Mouse (Mus musculus): ENCODE measurements at regions not wholly inside any gene's neighbourhood (a gene's known extent, or its start where the extent isn't known, plus 50 kb on each side); places are given as distances from the start of the nearest gene placed in this dataset.

DNA sequence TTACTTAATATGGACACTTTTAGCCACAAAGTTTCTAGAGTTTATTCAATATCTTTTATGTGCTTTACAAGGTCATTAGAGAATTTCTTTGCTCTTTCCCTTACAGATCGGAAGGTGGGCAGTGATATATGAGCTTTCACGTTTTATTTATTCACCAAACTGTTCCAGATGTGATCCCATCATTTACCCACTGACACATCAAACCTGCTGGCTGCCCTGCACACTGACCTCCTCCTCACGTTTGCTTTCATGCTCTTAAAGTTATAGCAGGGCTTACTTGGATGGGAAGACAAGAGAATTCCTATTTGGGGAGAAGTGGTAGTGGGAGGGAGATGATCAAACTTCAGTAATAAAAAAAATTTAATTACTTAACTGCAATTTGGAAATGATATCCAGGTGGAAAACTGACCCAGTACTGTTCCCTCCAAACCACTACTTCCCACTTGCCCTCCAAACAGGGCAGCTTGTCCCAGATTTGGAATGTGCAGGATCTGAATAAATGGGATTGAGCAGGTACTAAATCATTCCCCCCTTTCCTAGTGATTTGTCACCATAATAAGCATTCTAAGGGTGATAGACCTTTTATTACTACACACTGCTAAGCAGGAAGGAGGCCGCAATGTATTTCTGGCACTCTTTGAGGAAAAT is 144.2 kb downstream of the 1700020N15Rik start:
- no peak for ATAC-seq (ENCODE audit: insufficient number of reproducible peaks, insufficient read depth, low FRiP score, low TSS enrichment)
- no peak overlapping the region for H3K9ac ChIP-seq
- H3K4me1 ChIP-seq, result no peaks in the 10 kb centered on the region; the same call in 1 of the 2 replicates
- WGBS, result 46% methylated on average over 4 of the region's 4 CpGs
- no peaks in the 10 kb centered on the region for H3K27me3 ChIP-seq
- H3K9me3 ChIP-seq, result no peaks in the 10 kb centered on the region
- no peak overlapping the region for H3K27ac ChIP-seq
- no peak overlapping the region for H3K4me3 ChIP-seq
- no peaks in the 10 kb centered on the region for H3K36me3 ChIP-seq
- H3K4me2 ChIP-seq (replicated peaks), result no peak overlapping the region

DNA sequence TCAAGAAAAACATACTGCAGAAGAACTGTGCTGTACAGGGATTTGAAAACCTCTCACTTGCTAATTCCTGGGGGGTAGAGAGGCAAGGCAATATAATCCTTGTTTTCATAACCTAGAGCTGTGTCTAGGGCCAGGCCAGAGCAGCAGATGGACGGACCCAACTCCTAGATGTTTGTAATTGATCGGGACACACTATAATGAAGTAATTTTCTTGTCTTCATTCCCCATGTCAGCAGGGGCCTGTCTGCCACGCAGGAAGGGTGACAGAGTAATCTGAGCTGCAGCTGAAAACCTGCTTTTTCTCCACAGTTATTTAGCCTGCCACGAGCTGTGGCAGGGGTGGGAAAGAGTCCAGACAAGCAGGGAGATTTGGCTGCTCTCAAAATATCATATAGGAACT is 149.2 kb downstream of the 1700020N15Rik start:
- WGBS, result 17% methylated on average over 4 of the region's 4 CpGs
- no peak overlapping the region for H3K4me2 ChIP-seq (replicated peaks)
- no peaks in the 10 kb centered on the region for H3K27me3 ChIP-seq
- ATAC-seq (ENCODE audit: insufficient number of reproducible peaks, insufficient read depth, low FRiP score, low TSS enrichment), result peak; percentile 35; the same call in 1 of the 2 replicates
- H3K9me3 ChIP-seq, result no peaks in the 10 kb centered on the region
- H3K36me3 ChIP-seq, result no peaks in the 10 kb centered on the region
- H3K4me1 ChIP-seq, result no peaks in the 10 kb centered on the region; the same call in 1 of the 2 replicates
- no peak overlapping the region for H3K27ac ChIP-seq
- no peak overlapping the region for H3K4me3 ChIP-seq
- no peak overlapping the region for H3K9ac ChIP-seq

DNA sequence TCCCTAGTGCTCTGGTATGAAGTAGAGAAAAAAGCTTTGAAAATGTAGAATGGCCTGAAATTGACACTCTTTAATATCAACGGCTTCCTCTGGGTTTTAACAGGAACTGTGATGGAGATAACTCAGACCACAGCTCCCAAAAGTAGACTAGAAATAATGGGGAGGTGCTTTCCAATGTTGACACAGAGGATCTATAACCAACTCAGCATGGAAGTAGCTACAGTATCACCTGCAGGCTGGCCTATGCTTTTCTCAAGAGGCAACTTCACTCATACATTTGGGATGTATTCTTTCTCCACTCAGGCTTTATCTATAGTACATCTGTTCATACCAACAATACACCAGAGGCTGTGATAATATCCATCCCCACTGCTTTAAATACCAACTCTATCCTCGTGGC is 154.5 kb downstream of the 1700020N15Rik start:
- no peak for ATAC-seq (ENCODE audit: insufficient number of reproducible peaks, insufficient read depth, low FRiP score, low TSS enrichment)
- no peaks in the 10 kb centered on the region for H3K9me3 ChIP-seq
- H3K27ac ChIP-seq, result no peak overlapping the region
- no peaks in the 10 kb centered on the region for H3K36me3 ChIP-seq
- H3K9ac ChIP-seq, result no peak overlapping the region
- WGBS, result 69% methylated on average over 2 of the region's 2 CpGs
- H3K27me3 ChIP-seq, result no peaks in the 10 kb centered on the region
- H3K4me1 ChIP-seq, result no peaks in the 10 kb centered on the region
- no peak overlapping the region for H3K4me3 ChIP-seq
- no peak overlapping the region for H3K4me2 ChIP-seq (replicated peaks)

Data from embryonic facial prominence, embryonic 12.5 days (tissue).